Mouse (Mus musculus): ENCODE measurements around the gene Cd33. TPM values are rescaled to one million over a fixed set of nuclear protein-coding genes. Genes with fewer than 3 reads are reported as not detected.

The Cd33 gene
- polyA plus RNA-seq (2015; fragmentation: Nextera tagmentation; extraction: Ambion mirVana): 2.8 and 3.1 TPM in 2 replicates

DNA sequence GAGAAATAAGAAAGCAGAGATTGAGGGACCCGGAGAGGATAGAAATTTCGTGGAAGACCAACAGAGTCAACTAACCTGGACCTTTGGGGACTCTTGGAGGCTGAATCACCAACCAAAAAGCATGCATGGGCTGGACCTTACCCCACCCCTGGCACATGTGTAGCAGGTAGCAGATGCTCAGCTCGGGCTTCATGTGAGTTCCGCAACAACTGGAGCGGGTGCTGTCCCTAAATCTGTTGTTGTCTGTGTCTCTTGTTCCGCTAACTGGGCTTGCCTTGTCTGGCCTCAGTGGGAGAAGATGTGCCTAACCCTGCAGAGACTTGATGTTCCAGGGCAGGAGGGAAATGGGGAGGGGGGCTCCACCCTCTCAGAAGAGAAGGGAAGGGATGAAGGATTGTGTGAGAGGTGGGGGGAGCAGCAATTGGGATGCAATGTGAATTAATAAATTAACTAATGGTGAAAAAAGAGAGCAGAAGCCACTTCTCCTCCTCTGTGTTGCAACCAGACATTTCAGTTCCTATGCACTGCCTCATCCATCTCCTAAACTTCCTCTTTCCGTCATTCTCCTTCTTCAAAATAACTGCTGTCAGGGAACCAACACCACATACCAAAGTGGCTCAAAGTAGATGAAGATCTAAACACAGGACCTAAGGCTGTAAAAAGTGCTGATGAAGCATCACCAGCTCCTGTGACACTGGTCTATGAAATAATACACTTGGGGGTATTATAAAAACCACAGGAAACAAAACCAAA, at the start of gene Cd33:
Gene Cd33, minus strand, starts transcription at position 204 of the 753 bp plus-strand sequence.

DNA sequence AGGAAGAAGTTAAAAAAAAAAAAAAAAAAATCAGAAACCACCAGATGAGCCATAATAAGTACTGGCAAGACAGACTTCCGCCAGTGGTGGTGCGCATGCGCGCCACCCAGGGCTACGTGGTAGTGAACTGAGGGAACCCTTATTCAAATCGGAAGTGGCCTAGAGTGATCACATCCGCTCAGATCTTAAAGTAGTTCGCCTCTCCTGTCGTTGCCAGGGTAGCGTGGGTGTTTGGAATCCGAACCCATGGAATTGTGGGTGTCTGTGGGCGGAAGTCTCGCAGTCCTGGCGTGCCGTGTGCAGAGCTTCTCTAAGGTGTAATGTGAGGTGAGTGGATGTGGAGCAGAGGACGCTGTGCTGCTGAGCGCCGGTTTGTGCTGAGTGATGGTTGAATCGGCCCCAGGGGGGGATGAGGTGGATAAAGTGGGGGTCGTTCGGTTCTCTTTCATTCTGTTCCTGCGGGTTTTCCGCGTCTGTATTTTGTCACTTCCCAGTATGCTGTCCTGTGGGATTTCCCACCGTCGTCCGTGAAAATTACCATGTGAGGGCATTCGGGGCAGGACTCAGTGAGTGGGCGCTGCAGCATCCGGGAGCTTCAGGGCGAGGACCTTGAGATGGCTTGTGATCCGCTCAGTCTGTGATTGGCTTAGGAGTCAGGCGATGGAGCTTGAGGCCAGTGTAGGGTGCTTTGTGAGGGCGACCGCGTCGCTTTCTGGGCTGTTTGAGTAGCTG, 35.4 kb upstream of the Cd33 start, which contains the start of gene Zfp719:
Gene Zfp719, plus strand, starts transcription at position 171 of the 732 bp plus-strand sequence.

DNA sequence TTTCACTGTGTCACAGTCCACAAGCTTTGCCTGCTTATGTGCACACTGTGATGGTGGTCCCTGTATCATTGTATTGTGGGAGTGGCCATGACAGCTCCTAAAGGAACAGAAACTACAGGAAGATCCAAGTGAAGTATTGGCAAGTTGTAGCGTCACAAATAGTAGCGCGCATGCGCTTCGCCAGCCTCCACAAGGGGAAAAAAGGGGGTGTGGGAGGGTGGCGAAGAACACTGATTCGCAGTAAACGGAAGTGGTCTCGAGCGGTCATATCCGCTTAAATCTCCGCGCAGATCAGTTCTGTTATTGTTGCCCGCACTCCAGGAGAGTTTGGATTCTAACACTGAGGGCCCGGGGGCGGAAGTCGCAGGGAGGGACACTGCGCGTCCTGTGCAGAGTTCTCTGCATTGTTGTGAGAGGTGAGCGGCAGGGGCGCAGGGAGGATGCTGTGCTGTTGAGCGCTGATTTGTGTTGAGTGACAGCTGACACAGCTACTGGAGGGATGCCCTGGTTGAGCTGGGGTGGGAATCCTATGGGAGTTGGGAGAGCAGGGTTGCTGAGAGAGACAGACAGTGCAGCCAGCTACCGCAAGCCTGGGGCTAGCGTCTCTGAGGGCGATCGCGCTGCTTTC, 17.9 kb upstream of the Cd33 start, which contains the start of gene Zfp658:
Gene Zfp658, plus strand, starts transcription at position 251 of the 628 bp plus-strand sequence.

DNA sequence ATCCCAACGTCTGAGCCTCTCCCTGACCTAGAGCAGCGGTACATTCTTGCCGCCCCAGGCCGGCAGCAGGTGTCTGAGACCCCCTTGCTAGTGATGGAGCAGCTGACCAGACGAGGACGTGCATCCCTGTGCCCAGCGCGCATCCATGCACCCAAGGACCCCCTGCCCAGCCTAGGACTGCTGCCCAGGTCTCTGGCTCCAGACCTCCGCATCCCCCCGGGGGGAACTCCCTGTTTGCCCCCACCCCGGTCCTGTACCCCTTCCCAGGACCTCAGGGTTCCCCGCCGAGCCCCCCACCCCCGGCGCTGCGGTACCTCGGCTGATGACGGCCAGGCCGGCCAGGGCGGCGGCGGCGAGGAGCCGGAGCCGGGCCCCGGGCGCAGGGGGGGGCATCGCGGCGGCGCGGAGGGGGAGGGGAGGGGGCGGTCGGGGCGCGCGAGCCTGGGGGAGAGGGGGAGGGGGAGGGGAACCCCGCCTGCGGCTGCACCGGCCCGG, 54.5 kb downstream of the Cd33 start, which contains the start of gene Iglon5:
Gene Iglon5, minus strand, starts transcription at position 445 of the 495 bp plus-strand sequence.

Other genes with a start within 250 kb of the Cd33 start
- 9.5 and 10.8 TPM in 2 replicates for gene Zfp715, start 231.1 kb downstream of the Cd33 start, polyA plus RNA-seq (2015; fragmentation: Nextera tagmentation; extraction: Ambion mirVana)
- 0.18 and 0.26 TPM in 2 replicates for gene Siglecf, start 193.1 kb downstream of the Cd33 start, polyA plus RNA-seq (2015; fragmentation: Nextera tagmentation; extraction: Ambion mirVana)
- 0.04 and 0.13 TPM in 2 replicates for gene Siglecg, start 136.2 kb downstream of the Cd33 start, polyA plus RNA-seq (2015; fragmentation: Nextera tagmentation; extraction: Ambion mirVana)
- not detected in 2 replicates for gene Lim2, start 116.8 kb downstream of the Cd33 start, polyA plus RNA-seq (2015; fragmentation: Nextera tagmentation; extraction: Ambion mirVana)
- gene Nkg7, start 107.4 kb downstream of the Cd33 start, polyA plus RNA-seq (2015; fragmentation: Nextera tagmentation; extraction: Ambion mirVana): 0.36 and 0.57 TPM in 2 replicates
- not detected in 2 replicates for gene Cldnd2, start 103.6 kb downstream of the Cd33 start, polyA plus RNA-seq (2015; fragmentation: Nextera tagmentation; extraction: Ambion mirVana)
- 797 TPM in 2 replicates for gene Etfb, start 100.3 kb downstream of the Cd33 start, polyA plus RNA-seq (2015; fragmentation: Nextera tagmentation; extraction: Ambion mirVana)
- gene Gm45233, start 100.3 kb downstream of the Cd33 start, polyA plus RNA-seq (2015; fragmentation: Nextera tagmentation; extraction: Ambion mirVana): not detected in 2 replicates
- gene Vsig10l, start 81.3 kb downstream of the Cd33 start, polyA plus RNA-seq (2015; fragmentation: Nextera tagmentation; extraction: Ambion mirVana): 3.4 and 4.3 TPM in 2 replicates
- gene Iglon5, start 54.4 kb downstream of the Cd33 start, polyA plus RNA-seq (2015; fragmentation: Nextera tagmentation; extraction: Ambion mirVana): 0.09 TPM in 1 of 2 replicates, not detected in the other
- not detected in 2 replicates for gene 4931406B18Rik, start 38.5 kb downstream of the Cd33 start, polyA plus RNA-seq (2015; fragmentation: Nextera tagmentation; extraction: Ambion mirVana)
- gene Zfp658, start 17.8 kb upstream of the Cd33 start, polyA plus RNA-seq (2015; fragmentation: Nextera tagmentation; extraction: Ambion mirVana): 0.95 and 1.0 TPM in 2 replicates
- gene Zfp719, start 35.2 kb upstream of the Cd33 start, polyA plus RNA-seq (2015; fragmentation: Nextera tagmentation; extraction: Ambion mirVana): 3.7 and 4.3 TPM in 2 replicates
- gene Zfp819, start 62.7 kb upstream of the Cd33 start, polyA plus RNA-seq (2015; fragmentation: Nextera tagmentation; extraction: Ambion mirVana): not detected in 2 replicates
- gene Ceacam18, start 90.3 kb upstream of the Cd33 start, polyA plus RNA-seq (2015; fragmentation: Nextera tagmentation; extraction: Ambion mirVana): not detected in 2 replicates
- gene Siglece, start 115.7 kb upstream of the Cd33 start, polyA plus RNA-seq (2015; fragmentation: Nextera tagmentation; extraction: Ambion mirVana): 0.77 and 0.99 TPM in 2 replicates
- 3.7 and 4.7 TPM in 2 replicates for gene Ctu1, start 127.6 kb upstream of the Cd33 start, polyA plus RNA-seq (2015; fragmentation: Nextera tagmentation; extraction: Ambion mirVana)
- gene Klk14, start 146.0 kb upstream of the Cd33 start, polyA plus RNA-seq (2015; fragmentation: Nextera tagmentation; extraction: Ambion mirVana): not detected in 2 replicates
- 0.74 TPM in 1 of 2 replicates, not detected in the other for gene Klk13, start 168.1 kb upstream of the Cd33 start, polyA plus RNA-seq (2015; fragmentation: Nextera tagmentation; extraction: Ambion mirVana)
- gene Klk12, start 224.5 kb upstream of the Cd33 start, polyA plus RNA-seq (2015; fragmentation: Nextera tagmentation; extraction: Ambion mirVana): not detected in 2 replicates
- 1.3 TPM in 1 of 2 replicates, not detected in the other for gene Klk11, start 230.2 kb upstream of the Cd33 start, polyA plus RNA-seq (2015; fragmentation: Nextera tagmentation; extraction: Ambion mirVana)
- gene Klk10, start 236.6 kb upstream of the Cd33 start, polyA plus RNA-seq (2015; fragmentation: Nextera tagmentation; extraction: Ambion mirVana): 0.65 and 1.5 TPM in 2 replicates
- gene Klk9, start 247.5 kb upstream of the Cd33 start, polyA plus RNA-seq (2015; fragmentation: Nextera tagmentation; extraction: Ambion mirVana): 1.6 TPM in 1 of 2 replicates, not detected in the other

Measured in skeletal muscle tissue, postnatal 0 days (tissue).